Mouse (Mus musculus) limb, embryonic 10.5 days (tissue): ENCODE measurements around the gene Rin1. TPM values are rescaled to one million over a fixed set of nuclear protein-coding genes. Genes with fewer than 3 reads are reported as not detected.

Source experiments
- DNase-seq: peaks from one replicate; pipeline ENCODE4 v3.0.0-alpha.2; 2017; ENCODE audit warnings: low spot score
- H3K27ac ChIP-seq: fragments of 300-500 bp; sonication (generic); 2 replicates; pipeline ENCODE4 v1.5.1; 2016; ENCODE audit warnings: mild to moderate bottlenecking
- H3K27me3 ChIP-seq: fragments of 300-500 bp; sonication (generic); 2 replicates; pipeline ENCODE4 v1.6.1; 2016; ENCODE audit warnings: low read depth, mild to moderate bottlenecking; ENCODE audit not compliant: poor library complexity, severe bottlenecking
- H3K36me3 ChIP-seq: fragments of 300-500 bp; sonication (generic); 2 replicates; pipeline ENCODE4 v1.6.1; 2016; ENCODE audit warnings: mild to moderate bottlenecking, moderate library complexity
- H3K4me1 ChIP-seq: fragments of 300-500 bp; sonication (generic); 2 replicates; pipeline ENCODE4 v1.6.1; 2016
- H3K4me3 ChIP-seq: fragments of 300-500 bp; sonication (generic); 2 replicates; pipeline ENCODE4 v1.5.1; 2016; ENCODE audit warnings: mild to moderate bottlenecking, moderate library complexity
- H3K9me3 ChIP-seq: fragments of 300-500 bp; sonication (generic); replicated peaks from 2 replicates; pipeline ENCODE4 v1.6.1; 2016; ENCODE audit warnings: mild to moderate bottlenecking
- WGBS: fragments of 180-500 bp; shearing (Covaris S2); methylation state at CpG from one replicate; pipeline ENCODE4 v1.1.7; 2016; 5-methylcytosine and 5-hydroxymethylcytosine counted together
- polyA plus RNA-seq: library from polyadenylated mRNA; unstranded; fragments of >200 nt; fragmentation: Nextera tagmentation; extraction: Ambion mirVana; gene quantifications from 2 replicates; pipeline ENCODE4 v1.2.1, GENCODE M21; 2016

Gene Rin1
- polyA plus RNA-seq, 1 experiment from 2014 or later: 3.1 TPM

DNA sequence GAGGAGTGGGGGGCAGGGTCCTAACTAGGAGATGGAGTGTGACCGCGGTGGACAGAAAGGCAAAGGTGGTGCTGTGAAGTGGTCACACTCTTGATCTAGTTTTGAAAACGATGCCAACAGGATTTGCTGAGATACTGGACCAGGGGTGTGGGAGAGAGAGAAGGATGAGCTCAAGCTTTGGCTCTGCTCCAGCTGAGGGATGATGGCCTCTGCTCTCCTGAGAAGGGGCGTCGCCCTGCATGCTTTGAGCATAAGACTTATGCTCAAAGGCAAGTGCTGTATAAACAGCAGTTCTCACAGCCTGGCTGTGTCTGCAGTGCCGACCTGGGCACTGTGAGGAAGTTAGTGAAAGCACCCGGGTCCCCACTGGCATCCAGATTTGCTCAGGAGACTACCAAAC, 14.8 kb downstream of the Rin1 start:
- 0 out of 2 replicates have a peak, but pooled peaks cover 12% of the 10 kb centered on the region for H3K27me3 ChIP-seq
- WGBS: 76% methylated on average over 7 of the region's 7 CpGs

DNA sequence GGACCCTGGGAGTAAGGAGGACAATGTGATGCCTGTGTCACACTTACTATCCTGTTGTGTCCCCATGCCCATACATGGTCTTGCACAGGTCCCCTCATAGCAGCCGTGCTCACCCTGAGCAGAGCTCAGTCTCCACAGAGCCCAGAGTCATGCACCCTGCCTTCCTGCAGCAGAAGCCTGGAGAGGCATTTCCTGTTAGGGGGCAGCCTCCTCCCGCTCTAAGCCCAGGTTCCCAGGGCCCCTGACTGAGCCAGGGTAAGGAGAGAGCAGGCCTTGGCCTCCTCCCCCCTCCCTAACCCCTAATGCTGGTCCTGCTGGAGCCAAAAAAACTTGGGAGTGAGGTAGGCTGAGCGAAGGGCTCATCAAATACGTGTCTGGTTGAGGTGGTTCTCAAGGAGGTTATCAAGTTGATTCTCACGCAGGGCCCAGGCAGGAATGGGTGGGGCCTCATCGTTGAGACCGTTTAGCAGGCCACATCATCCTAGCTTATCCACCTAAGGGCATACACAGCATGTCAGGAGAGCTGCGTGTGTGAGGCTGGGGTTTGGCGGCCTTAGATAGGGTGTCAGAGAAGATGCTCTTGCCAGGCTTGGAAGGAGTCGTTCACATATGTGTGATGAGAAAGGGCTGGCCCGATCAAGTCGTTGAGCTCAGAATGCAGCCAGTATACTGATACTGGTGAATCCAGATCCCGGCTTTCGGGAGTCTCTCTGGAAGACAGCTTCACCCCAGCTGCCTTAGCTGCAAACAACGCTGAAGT, 16.9 kb downstream of the Rin1 start:
- 0 out of 2 replicates have a peak, but pooled peaks cover 12% of the 10 kb centered on the region for H3K27me3 ChIP-seq

More for the DNA sequence above, 14.8 kb downstream of the Rin1 start:
- no peak overlapping the region for H3K4me3 ChIP-seq
- H3K27ac ChIP-seq: peak overlapping the region; percentile 70
- H3K9me3 ChIP-seq: no peaks in the 10 kb centered on the region
- H3K36me3 ChIP-seq: no peaks in the 10 kb centered on the region
- peaks cover 82% of the 10 kb centered on the region for H3K4me1 ChIP-seq
- DNase-seq: no peak

DNA sequence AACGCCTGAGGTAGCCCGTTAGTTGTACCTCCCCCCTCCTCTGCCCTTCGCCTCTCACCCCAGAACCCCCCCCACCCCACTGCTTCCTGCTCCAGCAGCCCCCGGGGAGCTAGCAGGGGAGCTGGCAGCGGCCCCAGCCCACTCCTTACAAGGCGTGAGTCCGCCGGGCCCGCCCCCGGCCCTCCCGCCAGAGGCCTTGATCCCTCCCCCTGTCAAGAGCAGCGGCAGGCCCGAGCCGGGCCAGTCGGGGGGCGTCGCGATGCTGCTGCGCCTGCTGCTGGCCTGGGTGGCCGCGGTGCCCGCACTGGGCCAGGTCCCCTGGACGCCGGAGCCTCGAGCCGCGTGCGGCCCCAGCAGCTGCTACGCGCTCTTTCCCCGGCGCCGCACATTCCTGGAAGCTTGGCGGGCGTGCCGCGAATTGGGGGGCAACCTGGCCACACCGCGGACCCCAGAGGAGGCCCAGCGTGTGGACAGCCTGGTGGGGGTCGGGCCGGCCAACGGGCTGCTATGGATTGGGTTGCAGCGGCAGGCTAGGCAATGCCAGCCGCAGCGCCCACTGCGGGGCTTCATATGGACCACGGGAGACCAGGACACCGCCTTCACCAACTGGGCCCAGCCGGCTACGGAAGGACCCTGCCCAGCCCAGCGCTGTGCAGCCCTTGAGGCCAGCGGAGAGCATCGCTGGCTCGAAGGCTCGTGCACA, 17.7 kb downstream of the Rin1 start, which contains the start of gene Cd248:
Gene Cd248 (plus strand): TSS at position 212 of the 703 bp plus-strand sequence.
- peak within 1 kb of the TSS; percentile 98 for H3K27ac ChIP-seq
- H3K4me3 ChIP-seq: peak within 1 kb of the TSS; percentile 67
- H3K27me3 ChIP-seq: 0 out of 2 replicates have a peak, but pooled peaks cover 12% of the 10 kb centered on the region
- no peaks in the 10 kb centered on the region for H3K36me3 ChIP-seq
- H3K4me1 ChIP-seq: peaks cover 84% of the 10 kb centered on the region
- no peaks in the 10 kb centered on the region for H3K9me3 ChIP-seq
- 1% methylated on average over 56 of the region's 56 CpGs for WGBS
- peak; percentile 86 for DNase-seq

More for the DNA sequence above, 16.9 kb downstream of the Rin1 start:
- H3K27ac ChIP-seq: peak overlapping the region; percentile 98
- no peaks in the 10 kb centered on the region for H3K36me3 ChIP-seq
- 2% methylated on average over 15 of the region's 15 CpGs for WGBS
- H3K9me3 ChIP-seq: no peaks in the 10 kb centered on the region
- peak; percentile 66 for DNase-seq
- H3K4me1 ChIP-seq: peaks cover 84% of the 10 kb centered on the region
- peak overlapping the region; percentile 67 for H3K4me3 ChIP-seq

DNA sequence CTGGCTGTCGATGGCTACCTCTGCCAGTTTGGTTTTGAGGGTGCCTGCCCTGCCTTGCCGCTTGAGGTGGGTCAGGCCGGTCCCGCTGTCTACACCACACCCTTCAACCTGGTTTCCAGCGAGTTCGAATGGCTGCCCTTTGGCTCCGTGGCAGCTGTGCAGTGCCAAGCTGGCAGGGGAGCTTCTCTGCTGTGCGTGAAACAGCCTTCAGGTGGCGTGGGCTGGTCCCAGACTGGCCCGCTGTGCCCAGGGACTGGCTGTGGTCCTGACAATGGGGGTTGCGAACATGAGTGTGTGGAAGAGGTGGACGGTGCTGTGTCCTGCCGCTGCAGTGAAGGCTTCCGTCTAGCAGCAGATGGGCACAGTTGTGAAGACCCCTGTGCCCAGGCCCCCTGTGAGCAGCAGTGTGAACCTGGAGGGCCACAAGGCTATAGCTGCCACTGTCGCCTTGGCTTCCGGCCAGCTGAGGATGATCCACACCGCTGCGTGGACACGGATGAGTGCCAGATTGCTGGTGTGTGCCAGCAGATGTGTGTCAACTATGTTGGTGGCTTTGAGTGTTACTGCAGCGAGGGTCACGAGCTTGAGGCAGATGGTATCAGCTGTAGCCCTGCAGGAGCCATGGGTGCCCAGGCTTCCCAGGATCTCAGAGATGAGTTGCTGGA, 18.4 kb downstream of the Rin1 start:
- WGBS: 39% methylated on average over 21 of the region's 21 CpGs
- Histone ChIP-seq H3K4me3 (peak overlapping the region; percentile 67), H3K4me1 (peaks cover 86% of the 10 kb centered on the region), H3K27ac (peak overlapping the region; percentile 98), H3K9me3 (no peaks in the 10 kb centered on the region), H3K27me3 (0 out of 2 replicates have a peak, but pooled peaks cover 12% of the 10 kb centered on the region), H3K36me3 (no peaks in the 10 kb centered on the region)
- no peak for DNase-seq

DNA sequence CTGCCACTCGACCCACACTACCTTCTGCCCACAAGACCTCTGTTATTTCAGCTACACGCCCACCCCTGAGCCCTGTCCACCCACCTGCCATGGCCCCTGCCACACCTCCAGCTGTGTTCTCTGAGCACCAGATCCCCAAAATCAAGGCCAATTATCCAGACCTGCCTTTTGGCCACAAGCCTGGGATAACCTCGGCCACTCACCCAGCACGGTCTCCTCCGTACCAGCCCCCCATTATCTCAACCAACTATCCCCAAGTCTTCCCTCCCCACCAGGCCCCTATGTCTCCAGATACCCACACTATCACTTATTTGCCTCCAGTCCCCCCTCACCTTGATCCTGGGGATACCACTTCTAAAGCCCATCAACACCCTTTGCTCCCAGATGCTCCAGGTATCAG, 19.2 kb downstream of the Rin1 start:
- peaks cover 84% of the 10 kb centered on the region for H3K4me1 ChIP-seq
- DNase-seq: no peak
- peak overlapping the region; percentile 98 for H3K27ac ChIP-seq
- WGBS: 74% methylated on average over 5 of the region's 5 CpGs
- H3K27me3 ChIP-seq: 0 out of 2 replicates have a peak, but pooled peaks cover 17% of the 10 kb centered on the region
- no peaks in the 10 kb centered on the region for H3K9me3 ChIP-seq
- H3K4me3 ChIP-seq: peak overlapping the region; percentile 67
- no peaks in the 10 kb centered on the region for H3K36me3 ChIP-seq

DNA sequence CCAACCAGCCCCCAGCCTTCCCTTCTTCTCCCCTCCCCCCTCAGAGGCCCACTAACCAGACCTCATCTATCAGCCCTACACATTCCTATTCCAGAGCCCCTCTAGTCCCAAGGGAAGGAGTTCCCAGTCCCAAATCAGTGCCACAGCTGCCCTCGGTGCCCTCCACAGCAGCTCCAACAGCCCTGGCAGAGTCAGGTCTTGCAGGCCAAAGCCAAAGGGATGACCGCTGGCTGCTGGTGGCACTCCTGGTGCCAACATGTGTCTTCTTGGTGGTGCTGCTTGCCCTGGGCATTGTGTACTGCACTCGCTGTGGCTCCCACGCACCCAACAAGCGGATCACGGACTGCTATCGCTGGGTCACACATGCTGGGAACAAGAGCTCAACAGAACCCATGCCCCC, 19.7 kb downstream of the Rin1 start:
- no peaks in the 10 kb centered on the region for H3K9me3 ChIP-seq
- peak overlapping the region; percentile 67 for H3K4me3 ChIP-seq
- H3K27ac ChIP-seq: peak overlapping the region; percentile 98
- 76% methylated on average over 7 of the region's 7 CpGs for WGBS
- 0 out of 2 replicates have a peak, but pooled peaks cover 20% of the 10 kb centered on the region for H3K27me3 ChIP-seq
- no peak for DNase-seq
- H3K4me1 ChIP-seq: peaks cover 79% of the 10 kb centered on the region
- H3K36me3 ChIP-seq: no peaks in the 10 kb centered on the region

DNA sequence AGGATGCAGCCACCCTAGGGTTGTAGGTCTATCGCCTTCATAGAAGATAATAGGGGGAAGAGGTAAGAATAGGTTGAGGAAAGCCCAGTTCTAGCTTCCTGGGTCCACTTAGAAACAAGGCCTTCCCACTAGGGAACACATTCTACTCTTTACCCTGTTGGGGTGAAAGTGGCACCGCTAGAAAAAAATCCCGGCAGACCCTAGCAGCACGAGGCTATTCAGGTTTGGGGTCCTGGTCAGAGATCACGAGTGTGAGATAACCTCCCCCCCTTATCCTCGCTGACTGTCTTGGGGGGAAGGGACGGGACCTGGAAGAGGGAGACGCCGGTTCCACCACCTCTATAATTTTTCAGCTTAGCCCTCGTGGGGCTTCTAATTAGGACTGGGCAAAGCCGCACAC, 20.8 kb downstream of the Rin1 start:
- Histone ChIP-seq H3K4me3 (peak overlapping the region; percentile 67), H3K27me3 (0 out of 2 replicates have a peak, but pooled peaks cover 20% of the 10 kb centered on the region), H3K27ac (peak overlapping the region; percentile 98), H3K9me3 (no peaks in the 10 kb centered on the region), H3K36me3 (no peaks in the 10 kb centered on the region), H3K4me1 (peaks cover 71% of the 10 kb centered on the region)
- WGBS: 6% methylated on average over 11 of the region's 11 CpGs
- no peak for DNase-seq

DNA sequence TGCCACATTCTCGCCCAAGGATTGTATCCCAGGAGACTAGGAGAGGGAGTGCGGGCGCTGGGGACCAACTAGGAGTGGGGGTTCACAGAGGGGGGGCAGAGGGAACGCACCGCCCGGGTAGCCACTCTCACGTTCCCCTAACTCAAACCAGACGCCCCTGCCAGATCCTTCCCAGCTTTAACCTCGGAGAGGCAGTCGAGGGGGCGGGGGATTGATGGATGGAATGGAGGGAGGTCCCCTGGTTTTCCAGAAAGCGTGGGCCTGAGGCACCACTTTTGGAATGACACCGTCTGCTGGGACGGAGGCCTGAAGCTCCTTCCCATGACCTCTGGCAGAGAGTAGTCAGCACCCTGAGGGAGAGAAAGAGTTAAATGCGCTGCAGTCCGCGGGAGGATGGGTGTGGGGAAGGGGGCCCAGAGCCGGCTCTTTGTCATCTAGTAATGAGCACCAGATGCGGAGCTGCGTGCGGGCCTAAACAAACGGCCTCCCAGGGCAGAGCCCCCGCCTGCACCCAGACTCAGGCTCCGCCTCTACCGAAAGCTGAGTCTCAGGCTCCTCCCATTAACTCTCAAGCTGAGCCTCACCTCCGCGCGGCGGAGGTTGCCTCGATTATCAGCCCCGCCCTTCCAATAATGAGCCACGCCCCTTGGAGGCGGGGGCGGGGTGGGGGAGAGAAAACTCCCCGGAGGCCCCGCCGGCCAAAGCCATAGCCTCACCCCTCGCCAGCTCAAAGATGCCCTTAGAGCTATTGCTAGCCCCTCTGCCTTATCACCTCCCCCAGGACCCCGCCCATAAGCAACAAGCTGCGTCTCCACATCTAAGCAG, 21.5 kb downstream of the Rin1 start:
- H3K36me3 ChIP-seq: 0 out of 2 replicates have a peak, but pooled peaks cover 3% of the 10 kb centered on the region
- peaks cover 68% of the 10 kb centered on the region for H3K4me1 ChIP-seq
- peak; percentile 95 for DNase-seq
- no peaks in the 10 kb centered on the region for H3K9me3 ChIP-seq
- H3K4me3 ChIP-seq: peak overlapping the region; percentile 67
- WGBS: under 1% methylated on average over 40 of the region's 40 CpGs
- H3K27me3 ChIP-seq: 0 out of 2 replicates have a peak, but pooled peaks cover 20% of the 10 kb centered on the region
- H3K27ac ChIP-seq: peak overlapping the region; percentile 98

DNA sequence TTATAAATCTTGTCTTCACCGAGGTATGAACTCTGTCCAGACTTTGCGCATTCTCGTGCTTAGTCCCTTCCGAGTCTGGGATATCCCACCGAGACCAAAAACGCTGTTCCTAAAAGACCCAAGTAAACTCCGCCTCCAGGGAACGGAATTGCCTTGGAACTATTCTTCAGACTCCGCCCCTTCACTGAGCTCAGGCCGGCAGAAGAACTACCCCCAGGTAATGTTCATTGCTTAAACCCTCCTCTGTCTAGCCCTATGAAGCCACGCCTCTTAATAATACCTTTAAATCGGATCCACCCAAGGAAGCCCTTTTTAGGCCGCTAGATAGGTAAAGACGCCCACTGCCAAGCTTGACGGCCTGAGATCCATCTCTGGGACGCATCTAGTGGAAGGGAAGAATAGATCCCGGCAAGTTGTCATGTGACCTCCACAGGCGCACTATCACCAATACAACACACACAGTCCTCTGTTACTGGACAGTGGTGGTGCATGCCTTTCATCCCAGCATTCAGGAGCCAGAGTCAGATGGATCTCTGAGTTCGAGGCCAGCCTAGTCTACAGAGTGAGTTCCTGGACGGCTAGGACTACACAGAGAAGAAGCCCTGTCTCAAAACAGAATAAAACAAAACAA, 22.2 kb downstream of the Rin1 start:
- peak overlapping the region; percentile 67 for H3K4me3 ChIP-seq
- DNase-seq: peak; percentile 57
- no peaks in the 10 kb centered on the region for H3K9me3 ChIP-seq
- 0 out of 2 replicates have a peak, but pooled peaks cover 3% of the 10 kb centered on the region for H3K36me3 ChIP-seq
- peaks cover 60% of the 10 kb centered on the region for H3K4me1 ChIP-seq
- H3K27me3 ChIP-seq: 0 out of 2 replicates have a peak, but pooled peaks cover 20% of the 10 kb centered on the region
- peak overlapping the region; percentile 98 for H3K27ac ChIP-seq
- 2% methylated on average over 20 of the region's 20 CpGs for WGBS

DNA sequence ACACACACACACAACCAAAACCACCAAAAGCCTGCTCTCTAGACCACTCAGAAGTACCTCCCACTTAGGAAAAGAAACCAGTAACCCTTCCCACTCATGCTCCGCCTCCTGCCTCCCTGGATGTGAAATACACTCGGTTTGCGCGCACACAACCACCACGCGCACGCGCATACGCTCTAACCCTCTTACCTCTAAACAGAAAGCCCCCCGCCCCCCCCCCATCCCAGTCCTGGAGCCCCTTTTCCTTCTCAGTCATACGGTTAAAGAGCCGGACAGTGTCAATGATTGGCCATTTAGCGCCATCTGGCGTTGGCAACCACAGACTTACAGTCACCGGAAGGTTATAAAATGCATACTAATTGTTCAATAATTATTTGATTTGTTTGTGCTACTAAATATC, 22.7 kb downstream of the Rin1 start:
- Histone ChIP-seq H3K4me1 (peaks cover 55% of the 10 kb centered on the region), H3K4me3 (peak overlapping the region; percentile 67), H3K9me3 (no peaks in the 10 kb centered on the region), H3K36me3 (0 out of 2 replicates have a peak, but pooled peaks cover 3% of the 10 kb centered on the region), H3K27ac (peak overlapping the region; percentile 98), H3K27me3 (0 out of 2 replicates have a peak, but pooled peaks cover 20% of the 10 kb centered on the region)
- 0% methylated on average over 15 of the region's 15 CpGs for WGBS
- peak; percentile 92 for DNase-seq

DNA sequence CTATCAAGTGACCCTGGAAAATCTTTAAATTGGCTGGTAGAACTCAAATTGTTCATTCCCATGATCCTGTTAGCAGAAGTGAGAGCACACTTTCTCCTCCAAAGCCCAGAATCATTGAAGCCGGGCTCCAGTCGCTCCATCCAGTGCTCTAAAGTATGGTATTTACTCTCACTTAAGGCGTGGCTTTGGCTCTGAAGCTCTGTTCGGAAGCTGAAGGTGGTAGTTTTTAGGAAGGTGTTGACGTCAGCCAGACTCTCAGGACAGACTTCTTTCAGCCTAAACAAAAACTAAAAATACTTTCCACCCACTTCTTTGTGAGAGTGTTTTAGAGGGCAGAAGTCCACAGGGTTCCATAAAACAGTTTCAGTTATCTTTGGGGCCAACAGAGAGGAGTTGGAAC, 23.2 kb downstream of the Rin1 start:
- Histone ChIP-seq H3K9me3 (no peaks in the 10 kb centered on the region), H3K27ac (peak overlapping the region; percentile 98; the same call in 1 of the 2 replicates), H3K36me3 (0 out of 2 replicates have a peak, but pooled peaks cover 3% of the 10 kb centered on the region), H3K4me3 (peak overlapping the region; percentile 67; the same call in 1 of the 2 replicates), H3K4me1 (peaks cover 50% of the 10 kb centered on the region), H3K27me3 (0 out of 2 replicates have a peak, but pooled peaks cover 18% of the 10 kb centered on the region)
- 44% methylated on average over 5 of the region's 5 CpGs for WGBS
- no peak for DNase-seq
